Mouse (Mus musculus) kidney, adult 2 months (tissue): Measurements from ENCODE around the gene Lrrc74a. TPM values are rescaled to one million over a fixed set of nuclear protein-coding genes. Genes with fewer than 3 reads are reported as not detected.

ENCODE experiments used
- DNase-seq: peaks from one replicate; pipeline ENCODE4 v3.0.0; 2021
- H3K27ac ChIP-seq: fragments of 200-500 bp; 2 replicates; pipeline ENCODE4 v1.5.1; 2012; ENCODE audit warnings: low read depth, low read length, control low read depth, inconsistent platforms; ENCODE audit not compliant: insufficient read depth
- H3K27me3 ChIP-seq: fragments of 200-500 bp; replicated peaks from 2 replicates; pipeline ENCODE4 v1.6.1; 2012; ENCODE audit warnings: mild to moderate bottlenecking, moderate library complexity, low read length, inconsistent platforms; ENCODE audit not compliant: control insufficient read depth, insufficient read depth
- H3K36me3 ChIP-seq: fragments of 200-500 bp; 2 replicates; pipeline ENCODE4 v1.6.1; 2012; ENCODE audit warnings: mild to moderate bottlenecking, moderate library complexity, low read length, inconsistent platforms; ENCODE audit not compliant: control insufficient read depth, insufficient read depth
- H3K4me1 ChIP-seq: fragments of 200-500 bp; 2 replicates; pipeline ENCODE4 v1.6.1; 2011; ENCODE audit warnings: low read length; ENCODE audit not compliant: control insufficient read depth, insufficient read depth
- H3K4me3 ChIP-seq: fragments of 200-500 bp; 2 replicates; pipeline ENCODE4 v1.5.1; 2011; ENCODE audit warnings: mild to moderate bottlenecking, low read depth, low read length, control low read depth; ENCODE audit not compliant: insufficient read depth
- CTCF ChIP-seq: fragments of 200-500 bp; conservative IDR thresholded peaks from 2 replicates; pipeline ENCODE4 v1.5.1; 2011; ENCODE audit warnings: low read depth, mild to moderate bottlenecking, control low read depth, low read length, moderate library complexity, mixed read lengths; ENCODE audit not compliant: insufficient read depth, insufficient read length
- POLR2A ChIP-seq: fragments of 200-500 bp; IDR thresholded peaks from one replicate; pipeline ENCODE4 v1.6.1; 2011; ENCODE audit warnings: low read depth, low read length, control low read depth
- WGBS: fragments of 180-500 bp; shearing (Covaris S2); methylation state at CpG from one replicate; pipeline ENCODE4 v1.1.7; 2018; 5-methylcytosine and 5-hydroxymethylcytosine counted together
- polyA plus RNA-seq: library from polyadenylated mRNA; depleted of rRNA; stranded (reverse); fragments of >200 nt; gene quantifications from 2 replicates; pipeline ENCODE4 v1.2.3, GENCODE M21; 2012

The Lrrc74a gene
- polyA plus RNA-seq, 1 experiment: not detected

DNA sequence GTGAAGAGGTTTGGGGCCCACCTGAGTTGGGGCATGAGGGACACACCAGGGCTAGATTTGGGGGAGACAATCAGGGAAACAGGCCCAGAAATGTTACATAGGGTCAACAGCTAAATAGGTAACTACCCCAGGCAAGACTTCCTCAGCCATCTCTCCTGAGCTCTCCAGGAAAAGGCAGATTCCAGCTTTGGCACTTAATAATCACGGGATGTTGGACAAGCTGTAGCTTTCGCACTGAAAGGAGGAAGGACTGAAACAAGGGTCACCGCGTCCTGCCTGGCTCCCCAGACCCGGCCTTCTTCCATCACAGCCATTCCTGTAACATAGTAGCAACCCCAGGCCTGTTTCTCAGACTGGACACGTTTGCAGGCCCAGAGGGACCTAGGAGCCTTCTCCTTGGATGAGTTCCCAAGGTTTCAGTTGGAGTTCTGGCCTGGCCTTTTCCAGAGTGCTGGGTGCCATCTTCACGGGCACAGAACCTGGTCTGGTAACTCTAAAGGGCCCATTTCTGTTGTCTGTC, 42.2 kb downstream of the Lrrc74a start:
- H3K27ac ChIP-seq: peak overlapping the region; percentile 63; the same call in 1 of the 2 replicates

DNA sequence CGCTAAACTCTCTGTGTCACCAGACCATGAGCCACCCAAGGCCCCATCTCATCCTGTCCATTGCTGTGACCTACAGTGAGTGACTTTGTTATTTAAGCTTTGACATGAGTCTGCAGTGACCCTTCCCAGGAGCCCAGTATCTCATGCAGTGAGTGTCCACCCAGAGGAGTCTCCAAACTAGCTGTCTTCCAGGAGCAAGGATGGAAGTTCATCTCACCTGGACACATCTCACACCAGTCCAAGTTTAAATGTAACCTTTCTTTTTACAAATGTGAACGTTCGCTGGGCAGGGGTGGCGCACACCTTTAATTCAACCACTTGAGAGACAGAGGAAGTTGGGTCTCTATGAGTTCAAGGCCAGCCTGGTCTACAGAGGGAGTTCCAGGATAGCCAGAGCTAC, 44.4 kb downstream of the Lrrc74a start:
- H3K36me3 ChIP-seq: no peaks in the 10 kb centered on the region
- 90% methylated on average over 4 of the region's 4 CpGs for WGBS
- H3K4me1 ChIP-seq: no peaks in the 10 kb centered on the region; the same call in 1 of the 2 replicates
- H3K27me3 ChIP-seq: no peaks in the 10 kb centered on the region
- TF ChIP-seq POLR2A (no peak), CTCF (no peak)
- no peak for DNase-seq
- no peak overlapping the region for H3K27ac ChIP-seq
- no peak overlapping the region for H3K4me3 ChIP-seq

More for the DNA sequence above, 42.2 kb downstream of the Lrrc74a start:
- TF ChIP-seq POLR2A (no peak), CTCF (no peak)
- Histone ChIP-seq H3K27me3 (no peaks in the 10 kb centered on the region), H3K4me1 (no peaks in the 10 kb centered on the region; the same call in 1 of the 2 replicates), H3K36me3 (no peaks in the 10 kb centered on the region), H3K4me3 (no peak overlapping the region)
- 66% methylated on average over 7 of the region's 7 CpGs for WGBS
- DNase-seq: no peak

DNA sequence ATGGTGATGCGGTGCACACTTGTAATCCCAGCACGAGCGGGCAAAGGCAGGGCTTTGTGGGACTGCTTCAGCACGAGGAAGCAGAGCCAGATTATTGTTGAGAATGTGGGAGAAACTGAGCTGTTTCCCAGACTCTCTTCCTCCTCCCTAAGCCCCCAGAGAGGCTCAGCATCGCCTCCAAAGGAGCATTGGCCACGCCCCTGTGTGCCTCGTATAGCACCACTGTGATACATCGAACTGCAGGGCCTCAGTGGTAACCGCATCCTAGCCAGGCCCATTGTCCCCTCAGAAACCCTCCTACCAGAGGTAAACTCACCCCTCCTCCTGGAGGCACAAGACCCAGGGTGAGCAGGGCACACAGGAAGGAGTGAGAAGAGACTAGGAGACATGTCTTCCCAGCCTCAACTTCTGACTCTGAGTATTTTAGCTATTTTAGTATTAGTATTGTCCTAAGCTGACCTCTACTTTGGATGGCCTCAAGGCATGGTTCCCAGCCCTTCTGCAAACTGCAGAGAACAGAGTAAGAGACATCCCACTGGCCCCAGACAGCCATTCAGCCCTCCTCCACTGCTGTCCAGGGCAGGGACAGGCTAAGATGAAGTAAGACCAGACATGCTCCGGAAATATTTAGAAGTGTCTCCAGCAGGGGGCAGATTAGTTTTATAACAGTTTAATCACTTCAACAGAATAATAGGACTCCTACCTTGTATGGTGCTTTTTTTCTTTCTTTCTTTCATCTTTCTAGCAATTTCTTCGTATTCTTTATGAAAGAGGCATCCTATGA, 45.2 kb downstream of the Lrrc74a start:
- WGBS: 67% methylated on average over 11 of the region's 11 CpGs
- peak; percentile 21; the same call in 1 of the 2 replicates for TF ChIP-seq CTCF
- no peak for TF ChIP-seq POLR2A
- H3K4me3 ChIP-seq: no peak overlapping the region
- H3K36me3 ChIP-seq: no peaks in the 10 kb centered on the region
- no peaks in the 10 kb centered on the region for H3K27me3 ChIP-seq
- DNase-seq: peak; percentile 80
- H3K27ac ChIP-seq: no peak overlapping the region
- H3K4me1 ChIP-seq: no peaks in the 10 kb centered on the region; the same call in 1 of the 2 replicates

DNA sequence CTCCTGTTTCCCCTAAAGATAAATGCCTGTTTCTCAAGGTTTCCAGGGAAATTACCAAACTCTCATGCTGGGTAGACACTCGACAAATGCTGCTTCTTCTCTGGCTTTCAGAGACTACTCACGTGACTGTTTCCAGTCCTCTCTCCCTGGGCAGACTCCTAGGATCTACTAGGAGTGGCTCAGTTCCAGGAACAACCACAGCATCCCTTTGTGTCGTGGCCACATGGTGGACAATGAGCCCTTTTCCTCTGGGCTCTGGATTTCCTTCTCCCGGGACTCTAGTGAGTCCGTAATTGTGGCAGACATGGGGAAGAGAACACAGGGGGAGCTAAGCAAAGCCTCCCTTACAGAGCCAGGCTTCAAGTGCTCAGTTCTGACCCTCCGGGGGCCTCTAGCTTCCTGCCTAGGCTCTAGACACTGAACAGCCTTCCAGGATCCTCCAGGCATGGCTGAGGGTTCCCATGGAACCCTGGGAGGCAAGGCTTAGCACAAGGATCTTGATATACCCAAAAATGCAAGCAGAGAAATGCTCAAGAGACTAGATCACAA, 47.6 kb downstream of the Lrrc74a start:
- DNase-seq: peak; percentile 69
- Histone ChIP-seq H3K27ac (peak overlapping the region; percentile 0; the same call in 1 of the 2 replicates), H3K27me3 (no peaks in the 10 kb centered on the region), H3K36me3 (no peaks in the 10 kb centered on the region), H3K4me1 (no peaks in the 10 kb centered on the region), H3K4me3 (no peak overlapping the region)
- 35% methylated on average over 6 of the region's 6 CpGs for WGBS
- TF ChIP-seq CTCF: no peak
- no peak for TF ChIP-seq POLR2A

DNA sequence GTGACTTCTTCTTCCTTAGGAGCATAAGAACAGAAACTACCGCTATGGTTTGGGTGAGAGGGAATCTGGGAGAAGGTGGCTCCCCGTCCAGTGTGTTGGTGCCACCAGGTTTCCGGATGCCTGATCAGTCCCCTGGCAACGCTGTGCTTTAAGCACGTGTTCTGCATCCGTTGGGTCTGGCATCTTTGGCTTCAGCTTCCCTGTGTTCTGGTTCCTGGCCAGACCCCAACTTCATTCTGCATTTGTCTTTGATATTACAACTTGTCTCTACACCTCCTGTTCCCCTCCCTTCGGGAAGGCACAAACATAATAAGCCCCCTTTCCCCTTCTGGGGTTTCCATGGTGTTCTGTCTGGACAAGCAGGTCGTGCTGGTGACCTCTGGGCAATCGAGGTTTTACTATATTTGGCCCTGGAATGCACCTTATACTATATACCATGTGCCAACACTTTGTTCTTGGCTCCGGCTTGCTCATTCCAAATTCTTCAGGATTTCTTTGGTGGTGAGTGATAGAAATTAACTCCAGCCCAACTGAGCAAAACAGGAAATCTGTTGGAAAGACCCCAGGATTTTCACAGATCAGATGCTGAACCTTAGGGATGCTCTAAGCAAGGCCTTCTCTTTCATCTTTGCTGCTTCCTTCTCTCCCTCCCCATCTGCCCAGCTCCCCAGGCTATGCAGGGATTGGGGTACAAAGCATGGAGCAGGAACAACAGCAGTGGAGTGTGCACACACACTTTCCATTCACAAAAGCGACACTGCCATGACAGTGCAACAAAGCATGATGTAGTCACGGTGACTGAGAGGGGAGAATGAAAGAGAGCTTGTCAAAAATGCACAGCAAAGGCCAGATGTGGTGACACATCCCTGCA, 52.2 kb downstream of the Lrrc74a start:
- 59% methylated on average over 12 of the region's 12 CpGs for WGBS
- DNase-seq: peak; percentile 28
- Histone ChIP-seq H3K27ac (no peak overlapping the region), H3K4me3 (no peak overlapping the region), H3K36me3 (no peaks in the 10 kb centered on the region), H3K4me1 (no peaks in the 10 kb centered on the region), H3K27me3 (no peaks in the 10 kb centered on the region)
- TF ChIP-seq POLR2A (no peak), CTCF (no peak)

DNA sequence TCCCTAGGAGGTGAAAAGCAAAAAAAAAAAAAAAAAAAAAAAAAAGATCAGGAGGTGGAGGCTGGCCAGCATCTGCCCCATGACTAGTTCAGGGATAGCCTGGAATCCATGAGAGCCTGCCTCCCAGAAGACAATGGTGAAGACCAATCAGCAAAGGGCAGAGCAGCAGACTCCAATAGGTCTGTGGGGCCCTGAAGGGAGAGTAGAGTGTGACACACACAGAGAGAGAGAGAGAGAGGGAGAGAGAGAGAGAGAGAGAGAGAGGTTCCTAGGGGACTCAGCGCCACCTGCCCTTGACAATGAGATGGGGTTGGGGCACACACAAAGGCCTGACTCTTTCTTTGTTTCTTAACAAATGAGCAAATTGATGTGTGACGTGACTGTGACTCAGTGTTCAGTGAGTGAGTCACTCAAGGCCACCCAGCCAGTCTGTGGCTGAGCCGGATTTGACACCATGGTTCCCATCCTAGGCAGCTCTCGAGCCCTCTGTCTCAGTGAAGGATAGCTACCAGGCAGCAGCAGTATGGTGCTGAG, 52.9 kb downstream of the Lrrc74a start:
- Histone ChIP-seq H3K4me1 (no peaks in the 10 kb centered on the region), H3K27ac (no peak overlapping the region), H3K4me3 (no peak overlapping the region), H3K27me3 (no peaks in the 10 kb centered on the region), H3K36me3 (no peaks in the 10 kb centered on the region)
- no peak for DNase-seq
- no peak for TF ChIP-seq POLR2A
- no peak for TF ChIP-seq CTCF
- 88% methylated on average over 4 of the region's 4 CpGs for WGBS
